Mouse (Mus musculus) fat pad, adult 2 months (tissue): Measurements from ENCODE around the gene Hist3h2ba.

Experiments
- DNase-seq: peaks from one replicate; pipeline ENCODE4 v3.0.0-alpha.2; 2011; ENCODE audit warnings: low read depth, low spot score; ENCODE audit errors: extremely low read depth

Hist3h2ba gene

GRCm38 (mm10) chr11:58984657-58985056 is 35.9 kb downstream of the Hist3h2ba start:
- no peak for DNase-seq

GRCm38 (mm10) chr11:58985299-58985917 is 36.7 kb downstream of the Hist3h2ba start:
- DNase-seq = no peak

GRCm38 (mm10) chr11:58989166-58989565 is 40.4 kb downstream of the Hist3h2ba start:
- no peak for DNase-seq

DNA sequence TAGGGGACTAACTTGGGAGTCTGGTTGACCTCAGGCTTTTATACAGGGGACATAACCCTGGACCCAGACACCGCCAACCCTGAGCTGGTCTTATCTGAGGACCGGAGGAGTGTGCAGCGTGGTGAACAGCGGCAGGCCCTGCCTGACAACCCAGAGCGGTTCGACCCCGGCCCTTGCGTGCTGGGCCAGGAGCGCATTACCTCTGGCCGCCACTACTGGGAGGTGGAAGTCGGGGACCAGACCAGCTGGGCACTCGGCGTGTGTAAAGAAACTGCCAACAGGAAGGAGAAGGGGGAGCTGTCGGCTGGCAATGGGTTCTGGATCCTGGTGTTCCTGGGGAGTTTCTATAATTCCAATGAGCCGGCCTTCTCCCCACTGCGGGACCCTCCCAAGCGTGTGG is 41.4 kb downstream of the Hist3h2ba start:
- no peak for DNase-seq

DNA sequence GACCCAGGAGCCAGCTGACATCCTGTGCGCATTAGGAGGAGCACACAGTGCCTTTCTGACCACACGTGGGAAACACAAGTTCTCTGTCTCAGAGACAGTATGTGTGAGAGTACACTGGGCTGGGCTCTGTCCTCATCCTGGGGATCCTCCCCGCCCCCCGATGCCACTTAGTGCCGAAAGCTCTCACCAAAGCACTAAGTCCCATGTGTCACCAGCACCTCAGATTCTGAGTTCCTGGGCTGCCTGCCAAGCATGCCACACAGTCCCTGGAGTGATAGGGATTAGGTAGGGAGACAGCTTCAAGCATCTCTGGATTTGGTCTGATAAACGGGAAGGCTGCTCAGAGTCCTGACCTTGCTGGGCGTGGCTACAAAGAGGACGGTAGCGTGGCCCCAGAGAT is 42.1 kb downstream of the Hist3h2ba start:
- DNase-seq = no peak

DNA sequence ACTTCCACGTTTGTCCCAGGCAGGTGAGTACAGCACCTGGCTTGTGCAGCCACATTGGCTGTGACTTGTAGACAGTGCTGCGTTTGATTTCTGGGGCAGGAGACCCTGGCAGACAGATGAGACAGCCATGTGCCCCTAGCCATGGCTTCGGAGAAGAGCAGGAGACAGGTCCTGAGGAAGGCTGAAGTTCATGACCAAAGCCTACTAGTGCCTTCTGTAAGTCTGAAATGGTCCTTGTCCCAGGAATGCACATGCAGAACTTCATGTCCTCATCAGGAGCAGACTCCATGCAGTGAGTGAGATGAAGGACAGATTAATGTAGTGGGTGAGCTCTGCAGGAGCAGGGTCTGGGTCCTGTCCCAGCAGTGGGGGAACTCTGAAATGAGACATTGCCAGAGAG is 43.2 kb downstream of the Hist3h2ba start:
- DNase-seq = no peak

- no peak for DNase-seq
These were observed 44.5 kb downstream of the Hist3h2ba start for GRCm38 (mm10) chr11:58993091-58993670.

GRCm38 (mm10) chr11:58994337-58994826 is 45.7 kb downstream of the Hist3h2ba start:
- DNase-seq = no peak

DNA sequence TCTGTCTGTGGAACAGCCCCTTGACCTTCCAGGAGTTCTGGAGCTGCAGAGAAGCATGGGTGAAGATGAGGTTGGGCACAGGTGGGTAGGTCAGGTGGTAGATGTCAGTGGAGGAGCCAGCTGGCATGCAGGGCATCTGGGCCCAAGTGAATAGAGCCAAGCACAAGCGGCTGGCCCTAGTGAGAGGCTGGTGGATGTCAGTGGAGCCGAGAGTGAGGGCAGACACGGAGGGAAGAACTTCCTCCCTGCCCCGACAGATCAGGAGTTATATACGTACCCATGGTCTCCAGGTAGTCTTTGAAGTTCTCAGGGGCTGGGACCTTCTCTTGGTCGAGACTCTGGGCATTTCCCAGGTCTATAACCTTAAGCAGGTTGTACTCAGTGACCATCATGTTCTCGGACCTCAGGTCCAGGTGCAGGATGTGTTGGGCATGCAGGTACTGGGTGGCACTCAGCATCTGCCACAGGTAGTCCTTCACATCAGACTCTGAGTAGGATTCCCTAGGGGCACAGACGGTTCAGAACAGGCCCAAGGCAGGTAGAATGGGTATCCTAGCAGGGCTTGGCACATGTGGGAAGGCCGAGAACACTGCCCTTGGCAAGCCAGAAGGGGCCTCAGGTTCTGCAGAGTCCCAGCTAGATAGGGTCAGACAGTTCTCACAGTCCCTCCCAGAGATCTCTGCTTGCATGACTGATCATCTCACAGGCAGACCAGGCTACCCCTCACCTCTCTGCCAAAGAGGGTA is 46.5 kb downstream of the Hist3h2ba start:
- no peak for DNase-seq

DNA sequence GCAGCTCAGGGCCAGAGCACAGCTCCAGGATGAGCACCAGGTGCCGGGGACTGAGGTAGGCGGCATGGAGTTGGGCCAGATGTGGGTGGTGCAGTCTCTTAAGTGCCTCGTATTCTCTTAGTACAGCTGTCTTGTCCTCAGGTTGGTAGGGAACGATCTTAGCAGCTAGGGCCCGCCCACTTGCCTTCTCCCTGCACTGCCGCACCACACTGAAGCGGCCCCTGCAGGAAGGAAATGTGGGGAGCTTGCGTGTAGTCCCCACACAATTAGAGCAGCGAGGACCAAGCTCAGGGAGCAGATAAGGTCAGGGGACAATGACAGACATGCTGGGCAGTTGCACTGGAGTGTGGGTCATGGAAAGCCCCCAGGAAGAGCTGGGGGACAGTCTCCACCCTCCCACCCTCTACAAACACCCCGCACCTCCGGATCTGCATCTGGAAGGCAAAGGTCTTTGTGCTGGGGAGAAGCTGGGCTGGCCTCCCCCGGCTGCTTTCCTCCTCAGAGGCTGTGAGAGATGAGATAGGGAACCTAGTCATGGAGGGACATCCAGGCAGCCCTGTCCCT is 47.2 kb downstream of the Hist3h2ba start:
- no peak for DNase-seq

- no peak for DNase-seq
These were observed 48.8 kb downstream of the Hist3h2ba start for GRCm38 (mm10) chr11:58997541-58997940.
